Mouse (Mus musculus) stomach, postnatal 0 days (tissue): ENCODE data around the gene Cdkl4. TPM values are rescaled to one million over a fixed set of nuclear protein-coding genes. Genes with fewer than 3 reads are reported as not detected.
"Not testable (repeated sequence)": the region's sequence is repeated elsewhere in the genome, so short reads cannot be mapped to it uniquely, and the experiment has no call there.

Source experiments
- ATAC-seq: fragments of 200-750 bp; cut with Nextera tagmentation; 2 replicates; pipeline ENCODE4 v1.8.0; 2017; ENCODE audit not compliant: low FRiP score, low TSS enrichment
- DNase-seq: peaks from one replicate; pipeline ENCODE4 v3.0.0-alpha.2; 2016; ENCODE audit warnings: low spot score
- H3K27ac ChIP-seq: fragments of 300-500 bp; sonication (generic); replicated peaks from 2 replicates; pipeline ENCODE4 v1.5.1; 2014; ENCODE audit warnings: mild to moderate bottlenecking, control low read depth
- H3K27me3 ChIP-seq: fragments of 300-500 bp; sonication (generic); 2 replicates; pipeline ENCODE4 v1.6.1; 2014; ENCODE audit warnings: low read length; ENCODE audit not compliant: control insufficient read depth, insufficient read depth
- H3K36me3 ChIP-seq: fragments of 300-500 bp; sonication (generic); 2 replicates; pipeline ENCODE4 v1.6.1; 2014; ENCODE audit warnings: low read length, mixed read lengths; ENCODE audit not compliant: control insufficient read depth, insufficient read depth
- H3K4me1 ChIP-seq: fragments of 300-500 bp; sonication (generic); replicated peaks from 2 replicates; pipeline ENCODE4 v1.6.1; 2014; ENCODE audit warnings: antibody characterized with exemption; ENCODE audit not compliant: control insufficient read depth, insufficient read depth
- H3K4me2 ChIP-seq: fragments of 300-500 bp; sonication (generic); replicated peaks from 2 replicates; pipeline ENCODE4 v1.6.1; 2014; ENCODE audit warnings: low read depth, mild to moderate bottlenecking, control low read depth, moderate library complexity
- H3K4me3 ChIP-seq: fragments of 300-500 bp; sonication (generic); 2 replicates; pipeline ENCODE4 v1.5.1; 2014; ENCODE audit warnings: low read depth, low read length, control low read depth
- H3K9ac ChIP-seq: fragments of 300-500 bp; sonication (generic); 2 replicates; pipeline ENCODE4 v1.6.1; 2014; ENCODE audit warnings: mild to moderate bottlenecking, low read length, control low read depth, mixed read lengths
- H3K9me3 ChIP-seq: fragments of 300-500 bp; sonication (generic); 2 replicates; pipeline ENCODE4 v1.6.1; 2016; ENCODE audit warnings: low read length; ENCODE audit not compliant: control insufficient read depth
- CTCF ChIP-seq: IDR thresholded peaks from 2 replicates; pipeline ENCODE4 v1.5.1; 2016; ENCODE audit warnings: antibody characterized with exemption, low read depth, mild to moderate bottlenecking, moderate library complexity
- EP300 ChIP-seq: optimal IDR thresholded peaks from 2 replicates; pipeline ENCODE3; 2016; ENCODE audit warnings: antibody characterized with exemption
- WGBS: fragments of 180-500 bp; shearing (Covaris S2); extraction: QIAGEN DNeasy Blood & Tissue Kit; methylation state at CpG from one replicate; pipeline ENCODE4 v1.1.7; 2014; 5-methylcytosine and 5-hydroxymethylcytosine counted together
- polyA plus RNA-seq: library from polyadenylated mRNA; unstranded; fragments of >200 nt; fragmentation: Nextera tagmentation; extraction: Ambion mirVana; gene quantifications from 2 replicates; pipeline ENCODE4 v1.2.1, GENCODE M21; 2015

Cdkl4 gene
- polyA plus RNA-seq, 1 experiment from 2014 or later, result 0.08 TPM

- H3K4me1 ChIP-seq, result no peaks in the 10 kb centered on the region
- peak; percentile 18; the same call in 1 of the 2 replicates for TF ChIP-seq CTCF
- TF ChIP-seq EP300, result no peak
- H3K27me3 ChIP-seq, result no peaks in the 10 kb centered on the region
- no peaks in the 10 kb centered on the region for H3K9me3 ChIP-seq
- H3K9ac ChIP-seq, result no peak overlapping the region
- H3K36me3 ChIP-seq, result no peaks in the 10 kb centered on the region
- ATAC-seq, result no peak
- no peak overlapping the region for H3K4me3 ChIP-seq
- no peak for DNase-seq
- 71% methylated on average over 6 of the region's 6 CpGs for WGBS
- no peak overlapping the region for H3K27ac ChIP-seq
- no peak overlapping the region for H3K4me2 ChIP-seq
Measured at GRCm38 (mm10) chr17:80537136-80537535, 40.5 kb downstream of the Cdkl4 start.

GRCm38 (mm10) chr17:80535633-80536032 is 42.0 kb downstream of the Cdkl4 start:
- no peak overlapping the region for H3K9ac ChIP-seq
- H3K4me1 ChIP-seq, result no peaks in the 10 kb centered on the region
- DNase-seq, result no peak
- no peaks in the 10 kb centered on the region for H3K9me3 ChIP-seq
- no peak overlapping the region for H3K4me3 ChIP-seq
- TF ChIP-seq EP300 (no peak), CTCF (no peak)
- H3K36me3 ChIP-seq, result no peaks in the 10 kb centered on the region
- H3K27ac ChIP-seq, result no peak overlapping the region
- no peaks in the 10 kb centered on the region for H3K27me3 ChIP-seq
- H3K4me2 ChIP-seq, result no peak overlapping the region
- 50% methylated on average over 6 of the region's 6 CpGs for WGBS
- no peak for ATAC-seq

- 45% methylated on average over 2 of the region's 2 CpGs for WGBS
- H3K9ac ChIP-seq, ATAC-seq, H3K4me3 ChIP-seq, H3K36me3 ChIP-seq, H3K4me1 ChIP-seq, H3K4me2 ChIP-seq, H3K9me3 ChIP-seq, DNase-seq, H3K27ac ChIP-seq, H3K27me3 ChIP-seq: not testable (repeated sequence)
Measured at GRCm38 (mm10) chr17:80531351-80531750, 46.3 kb downstream of the Cdkl4 start.

GRCm38 (mm10) chr17:80523231-80523630 is 54.4 kb downstream of the Cdkl4 start:
- Histone ChIP-seq H3K9me3 (no peaks in the 10 kb centered on the region), H3K4me2 (no peak overlapping the region), H3K27me3 (no peaks in the 10 kb centered on the region), H3K27ac (no peak overlapping the region), H3K4me1 (no peaks in the 10 kb centered on the region), H3K36me3 (no peaks in the 10 kb centered on the region), H3K4me3 (no peak overlapping the region), H3K9ac (no peak overlapping the region)
- no peak for ATAC-seq
- WGBS, result 74% methylated on average over 3 of the region's 3 CpGs
- DNase-seq, result no peak
- TF ChIP-seq EP300, result no peak
- no peak for TF ChIP-seq CTCF

DNA sequence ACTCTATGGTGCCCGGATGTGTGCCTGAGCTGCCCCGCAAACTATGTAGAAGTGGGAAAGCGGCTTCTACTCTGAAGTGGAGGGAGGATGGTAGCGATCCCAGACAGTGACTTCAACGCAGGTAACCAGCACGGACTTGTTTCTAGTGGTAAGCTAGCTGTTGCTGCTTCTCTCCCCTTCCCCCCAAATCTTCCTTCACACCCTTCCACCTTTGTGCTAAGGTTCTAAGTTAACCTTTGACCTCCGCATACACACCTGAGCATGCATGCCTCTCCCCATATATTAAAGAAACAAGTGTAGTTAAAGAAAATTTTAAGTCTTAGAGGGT is 55.4 kb downstream of the Cdkl4 start:
- H3K27ac ChIP-seq, result no peak overlapping the region
- TF ChIP-seq EP300 (no peak), CTCF (no peak)
- no peaks in the 10 kb centered on the region for H3K9me3 ChIP-seq
- H3K36me3 ChIP-seq, result no peaks in the 10 kb centered on the region
- no peak overlapping the region for H3K4me2 ChIP-seq
- H3K4me3 ChIP-seq, result no peak overlapping the region
- no peak overlapping the region for H3K9ac ChIP-seq
- H3K4me1 ChIP-seq, result no peaks in the 10 kb centered on the region
- DNase-seq (no peak), ATAC-seq (no peak)
- WGBS, result 65% methylated on average over 7 of the region's 7 CpGs
- H3K27me3 ChIP-seq, result no peaks in the 10 kb centered on the region

GRCm38 (mm10) chr17:80521521-80522228 is 55.9 kb downstream of the Cdkl4 start:
- Histone ChIP-seq H3K4me3 (no peak overlapping the region), H3K27ac (no peak overlapping the region), H3K36me3 (no peaks in the 10 kb centered on the region), H3K4me2 (no peak overlapping the region), H3K9me3 (no peaks in the 10 kb centered on the region), H3K4me1 (no peaks in the 10 kb centered on the region), H3K9ac (no peak overlapping the region), H3K27me3 (no peaks in the 10 kb centered on the region)
- DNase-seq (no peak), ATAC-seq (no peak)
- TF ChIP-seq CTCF (no peak), EP300 (no peak)
- 60% methylated on average over 4 of the region's 4 CpGs for WGBS
